Mouse (Mus musculus) layer of hippocampus, postnatal 10 days (tissue): ENCODE measurements around the gene Usp43. TPM values are rescaled to one million over a fixed set of nuclear protein-coding genes. Genes with fewer than 3 reads are reported as not detected.

ENCODE experiments used
- DNase-seq, 2 experiments: peaks; one replicate each; pipeline ENCODE4 v3.0.0; 2021; ENCODE audit warnings: low spot score in 2 of 2
- long read RNA-seq: library from polyadenylated mRNA; stranded (forward); transcript quantifications from one replicate; pipeline ENCODE4 v2.0.0, GENCODE M21; 2023
- total RNA-seq, 2 experiments: library from RNA; stranded (reverse); gene quantifications; 2 replicates each; pipeline ENCODE4 v1.2.3; 2021

Gene Usp43
- 1 to 10 TPM; 9.9 to 10.0 TPM for total RNA-seq
- long read RNA-seq, full-length matches to known transcripts = 4 of 11 reads
- long read RNA-seq, partial matches to known transcripts = 0 of 11 reads
- long read RNA-seq, other reads (novel, unspliced or antisense) = 7 of 11 reads

DNA sequence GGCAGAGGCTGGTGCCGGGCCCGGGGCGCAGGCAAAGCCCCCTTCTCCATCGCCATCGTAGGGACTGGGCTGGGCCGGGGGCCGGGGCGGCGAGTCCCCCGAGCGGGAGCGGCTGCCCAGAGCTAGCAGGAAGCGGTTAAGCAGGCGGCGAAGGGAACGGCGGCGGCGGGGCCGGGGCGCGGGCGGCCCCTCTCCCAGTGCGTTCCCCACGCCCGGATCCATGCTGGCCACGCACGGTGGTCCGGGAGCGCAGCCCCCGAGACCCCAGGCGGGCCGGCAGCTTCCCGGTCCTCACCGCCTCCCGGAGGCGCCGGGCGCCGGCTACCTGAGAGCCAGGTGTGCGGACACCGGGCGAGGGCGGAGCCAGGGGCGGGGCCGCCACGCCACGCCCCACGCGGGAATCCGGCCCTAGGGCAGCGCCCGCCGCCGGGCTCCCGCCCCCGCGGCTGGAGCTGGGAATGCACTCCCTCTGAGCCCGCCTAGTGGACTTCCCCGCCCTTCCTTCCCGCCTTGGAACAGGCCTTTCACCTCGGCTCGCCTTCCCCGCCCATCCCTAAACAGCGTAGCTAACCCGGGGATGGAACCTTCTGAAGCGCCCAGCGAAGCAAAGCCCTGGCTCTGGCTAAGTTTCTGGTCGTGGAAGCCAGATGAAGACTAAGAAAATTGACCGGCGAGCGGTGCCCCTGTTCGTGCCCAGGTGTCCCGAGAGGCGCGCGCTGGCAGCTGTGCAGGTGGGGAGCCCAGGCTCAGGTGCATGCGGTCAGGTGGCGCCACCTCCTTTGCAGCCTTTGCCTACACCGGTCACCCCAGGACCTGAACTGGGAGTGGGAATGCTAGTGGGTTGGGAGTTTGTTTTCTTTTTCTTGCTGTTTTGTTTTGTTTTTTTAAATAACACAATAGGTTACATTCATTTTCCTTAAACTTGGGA is at the start of gene Usp43:
Usp43 (minus strand) TSS at position 327 of the 928 bp plus-strand sequence.
- peak; percentile 28 to 42 for DNase-seq

DNA sequence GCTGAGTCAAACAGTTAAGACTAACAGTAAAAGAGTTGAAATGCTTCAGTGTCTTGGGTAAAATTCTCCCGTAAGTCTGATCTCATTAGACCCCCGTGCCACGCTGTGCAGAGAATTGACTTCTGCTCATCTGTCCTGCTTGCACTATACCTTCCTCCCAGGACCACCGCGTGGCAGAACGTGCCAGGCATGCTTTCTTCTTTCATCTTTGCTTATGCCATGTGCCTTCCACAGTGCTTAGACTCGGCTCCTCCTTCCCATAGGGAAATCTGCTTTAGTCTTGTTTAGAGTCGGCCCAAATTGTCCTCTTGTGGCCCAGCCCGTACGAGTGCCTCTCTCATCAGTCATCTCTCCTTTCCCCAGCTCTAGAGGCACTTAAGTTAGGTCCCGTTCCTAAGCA is 45.9 kb upstream of the Usp43 start:
- DNase-seq = no peak

DNA sequence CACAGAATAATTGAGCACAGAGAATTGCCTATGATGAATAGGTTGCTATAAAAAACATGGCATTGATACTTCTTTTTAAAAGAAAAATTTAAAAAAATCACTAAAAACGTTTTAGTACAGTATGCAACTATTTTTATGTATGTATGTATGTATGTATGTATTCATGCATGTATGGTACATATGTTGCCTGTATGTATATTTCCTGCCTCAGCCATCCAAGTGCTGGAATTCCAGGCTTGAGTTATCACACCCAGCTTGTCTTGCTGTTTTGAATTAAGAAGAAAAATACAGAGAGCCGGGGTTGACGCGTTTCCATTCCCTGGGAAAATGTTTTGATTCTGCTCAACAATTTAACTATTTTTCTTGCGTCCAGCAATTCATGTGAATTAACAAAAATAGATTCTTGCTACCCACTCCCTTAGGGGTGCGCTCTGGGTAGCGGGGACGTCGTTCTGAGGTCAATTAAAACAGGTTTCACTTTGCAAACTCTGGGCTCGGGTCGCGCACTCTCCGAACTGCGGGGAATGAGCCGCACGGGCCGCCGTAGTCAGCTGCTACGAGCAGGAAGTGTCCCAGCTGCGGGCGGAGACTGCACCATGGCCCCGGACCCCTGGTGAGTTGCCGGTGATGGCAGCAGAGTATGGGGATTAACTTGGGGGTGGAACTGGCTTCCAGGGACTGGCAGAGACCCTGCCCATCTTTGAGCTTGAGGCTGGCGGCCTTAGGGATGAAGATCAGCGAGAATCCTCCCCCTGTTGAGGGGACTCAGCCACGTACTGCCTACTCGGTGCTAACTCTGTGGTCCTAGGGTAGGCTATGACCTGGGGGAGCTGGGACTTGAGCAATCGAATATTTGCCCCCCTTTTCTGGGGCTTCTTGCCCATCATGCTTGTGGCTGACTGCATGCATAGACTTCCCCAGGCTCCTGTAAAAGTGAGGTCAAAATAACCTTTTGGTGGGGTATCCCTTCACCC is 44.2 kb upstream of the Usp43 start, which contains the start of gene Stx8:
Stx8 (plus strand) TSS at position 289 of the 974 bp plus-strand sequence.
- DNase-seq = peak; percentile 96 to 97

DNA sequence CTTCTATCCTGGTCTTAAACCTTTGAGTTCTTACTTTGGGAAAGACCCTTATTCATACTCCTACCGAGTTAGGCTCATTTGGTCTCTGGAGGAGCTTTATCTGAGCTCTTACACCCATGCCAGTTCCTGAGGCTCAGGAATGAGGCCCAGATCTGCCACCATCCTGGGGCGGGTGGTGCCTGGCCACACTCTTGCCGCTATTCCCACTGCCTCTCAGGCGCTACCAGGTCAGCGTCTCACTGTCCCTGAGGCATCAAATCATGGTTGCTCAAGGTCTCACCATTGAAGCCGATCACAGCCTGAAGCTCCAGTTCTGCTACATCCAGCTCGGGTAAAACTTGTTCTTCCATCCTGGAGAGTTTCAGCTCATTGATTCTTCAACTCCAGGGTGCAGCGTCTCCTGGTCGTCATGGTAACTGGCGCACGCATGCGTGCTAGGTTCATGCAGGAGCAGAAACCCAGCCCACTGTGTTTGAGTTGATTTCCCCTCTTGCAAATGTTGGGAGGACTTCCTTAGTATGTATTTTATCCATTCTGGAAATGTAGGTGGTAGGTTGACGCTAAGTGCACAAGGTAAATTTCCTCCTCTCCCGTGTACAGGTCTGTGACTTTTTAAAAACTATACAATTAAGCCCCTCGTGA is 43.4 kb upstream of the Usp43 start, which contains the start of gene Cfap52:
Cfap52 (minus strand) TSS at position 410 of the 642 bp plus-strand sequence.
- DNase-seq = peak; percentile 86 to 90

DNA sequence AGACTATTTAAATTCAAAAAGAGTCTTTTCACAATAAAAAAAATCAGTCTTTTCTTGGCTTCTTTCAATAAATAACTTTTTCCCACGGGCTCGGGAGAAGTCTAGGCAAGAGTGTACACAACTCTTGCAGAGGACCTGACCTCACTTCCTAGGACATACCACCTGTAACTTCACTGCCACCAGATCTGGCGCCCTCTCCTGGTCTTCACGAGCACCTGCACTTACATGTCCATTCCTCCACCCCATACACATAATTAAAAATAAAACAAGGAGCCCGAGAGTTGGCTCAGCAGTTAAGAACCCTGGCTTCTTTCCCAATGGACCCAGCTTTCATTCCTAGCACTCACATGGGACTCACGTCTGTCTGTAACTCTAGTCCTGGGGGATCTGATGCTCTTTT is 42.2 kb upstream of the Usp43 start:
- DNase-seq = no peak

DNA sequence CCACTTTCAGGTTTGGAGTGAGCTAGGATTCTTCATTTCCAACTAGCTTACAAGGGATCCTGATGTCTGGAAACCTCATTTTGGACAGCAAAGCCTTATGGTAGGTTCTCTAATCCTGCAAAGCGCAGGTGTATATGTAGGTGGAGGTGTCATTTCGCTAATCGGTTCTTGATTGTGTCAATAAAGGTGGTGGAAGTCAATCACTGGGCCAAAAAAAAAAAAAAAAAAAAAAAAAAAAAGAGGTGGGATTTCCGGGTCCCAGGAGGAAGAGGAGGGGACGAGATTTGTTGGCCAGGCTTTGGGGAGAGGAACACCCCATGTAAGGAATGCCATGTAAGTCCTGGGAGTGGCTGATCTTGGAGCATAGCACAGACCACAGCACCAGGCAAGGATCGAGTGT is 32.5 kb upstream of the Usp43 start:
- no peak for DNase-seq

DNA sequence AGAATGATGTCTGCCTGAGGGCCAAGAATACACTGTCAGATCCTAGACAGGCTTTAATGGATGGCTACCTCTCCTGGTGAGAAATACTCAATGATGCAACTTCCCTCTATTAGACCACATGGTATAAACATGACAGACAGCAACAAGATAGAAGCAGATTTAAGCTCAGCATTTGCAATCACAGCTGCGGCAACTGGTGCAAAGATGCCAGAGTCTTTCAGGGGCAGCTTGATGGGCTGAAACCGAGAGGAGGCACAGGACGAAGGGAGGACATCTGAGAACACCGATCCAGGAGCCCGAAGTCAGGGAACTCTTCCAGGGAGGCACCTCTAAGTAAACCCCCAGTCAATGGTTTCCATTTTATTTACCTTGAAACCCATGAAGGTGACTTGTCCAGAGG is 31.7 kb upstream of the Usp43 start:
- DNase-seq = no peak

DNA sequence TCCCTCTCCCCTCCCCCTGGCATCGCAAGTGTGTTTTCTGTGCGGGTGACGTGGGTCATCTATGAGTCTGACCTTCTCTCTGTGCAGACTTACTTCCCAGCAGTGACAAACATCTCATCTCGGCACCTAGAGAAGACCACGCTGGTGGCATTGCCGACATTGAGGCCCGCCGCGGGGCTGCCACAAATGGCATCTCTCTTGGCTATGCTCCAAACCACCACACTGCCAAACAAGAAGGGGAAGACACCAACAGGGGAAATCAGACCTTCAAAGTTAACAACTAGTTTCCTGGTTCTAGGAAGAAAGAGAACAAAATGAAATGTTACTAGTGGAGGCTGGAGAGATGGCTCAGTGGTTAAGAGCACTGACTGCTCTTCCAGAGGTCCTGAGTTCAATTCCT is 27.5 kb upstream of the Usp43 start:
- DNase-seq = peak in 1 of 2 experiments; percentile 17

DNA sequence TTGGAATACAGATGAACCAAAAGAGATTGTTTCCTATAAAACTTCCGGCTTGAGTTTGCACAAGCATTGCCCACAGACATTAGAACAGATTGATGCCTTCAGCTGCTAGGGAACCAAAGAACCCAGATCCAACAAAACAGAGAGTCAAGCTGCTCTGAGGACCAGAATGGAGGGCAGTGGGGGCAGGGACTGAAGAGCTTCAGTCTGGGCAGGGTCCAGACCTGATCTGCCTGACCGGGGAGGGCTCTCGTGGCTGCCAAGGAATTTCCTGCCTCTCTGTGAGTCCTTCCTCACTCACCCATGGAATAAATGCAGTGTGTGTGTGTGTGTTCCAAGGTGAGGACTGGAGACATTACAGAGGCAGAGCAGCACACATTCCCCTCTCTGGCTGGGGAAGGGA is 26.3 kb upstream of the Usp43 start:
- peak; percentile 38 to 45 for DNase-seq

DNA sequence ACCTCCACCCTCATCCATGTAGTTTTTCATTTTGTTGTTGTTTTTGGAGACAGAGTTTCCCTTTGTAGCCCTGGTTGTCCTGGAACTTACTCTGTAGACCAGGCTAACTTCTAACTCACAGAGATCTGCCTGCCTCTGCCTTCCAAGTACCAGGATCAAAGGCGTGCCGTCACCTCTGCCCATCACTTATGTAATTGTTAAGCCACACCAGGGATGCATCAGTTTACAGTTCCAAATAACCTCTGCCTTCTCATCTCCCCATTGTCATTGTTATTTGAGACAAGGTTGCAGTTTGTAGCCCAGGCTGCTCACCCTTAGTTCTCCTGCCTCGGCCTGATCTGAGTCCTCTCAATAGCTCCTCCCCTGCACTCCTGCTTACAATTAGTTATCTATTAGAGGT is 10.2 kb upstream of the Usp43 start:
- no peak for DNase-seq

DNA sequence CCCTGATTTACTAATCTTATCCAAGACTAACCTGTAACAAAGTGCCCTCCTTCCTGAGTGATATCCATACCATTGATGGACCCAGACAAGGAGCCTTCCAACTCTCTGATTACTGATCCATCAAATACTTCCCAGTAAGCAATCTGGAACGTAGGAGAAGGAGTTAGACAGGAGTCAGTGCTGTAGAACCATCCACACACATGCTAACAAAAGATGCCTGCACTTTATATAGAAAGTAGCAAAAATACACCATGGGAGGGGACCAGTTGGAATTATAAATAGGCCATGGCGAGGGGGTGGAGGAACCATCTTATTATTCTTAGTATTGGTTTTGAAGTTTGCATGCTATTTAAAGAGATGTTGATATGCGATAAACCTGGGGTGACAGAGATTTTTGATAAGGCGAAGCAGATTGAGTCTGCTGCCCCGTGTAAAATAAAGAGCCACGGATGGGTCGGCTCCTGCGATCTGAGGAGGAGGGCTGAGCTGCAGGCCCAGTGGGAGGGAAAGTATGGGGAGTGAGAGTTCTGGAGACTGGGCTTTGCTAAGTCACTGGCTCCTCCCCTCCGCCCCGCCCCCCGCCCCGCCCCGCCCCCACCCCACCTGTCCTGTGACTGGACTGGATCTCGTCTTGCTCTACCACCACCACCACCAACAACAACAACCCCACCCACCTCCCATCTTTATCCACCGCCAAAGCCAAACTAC is 4.5 kb upstream of the Usp43 start:
- DNase-seq = no peak

DNA sequence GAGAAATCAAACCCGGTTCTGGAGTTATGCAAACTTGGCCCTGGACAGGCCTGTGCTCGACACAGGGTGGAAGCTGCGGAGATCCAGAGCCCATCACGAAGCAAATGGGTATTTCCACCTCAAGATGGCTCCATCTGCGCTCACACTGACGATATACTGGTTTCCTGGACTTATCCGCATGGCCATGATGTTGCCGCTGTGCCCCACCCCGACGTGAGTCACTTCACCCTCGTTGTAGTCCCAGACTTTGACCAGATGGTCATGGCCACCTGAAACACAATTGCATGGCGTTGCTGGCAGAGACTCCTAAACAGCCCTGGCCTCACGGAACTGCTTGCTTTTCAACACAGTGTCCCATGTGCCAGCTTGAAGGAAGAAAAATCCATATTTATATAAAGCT is 3.0 kb upstream of the Usp43 start:
- no peak for DNase-seq

DNA sequence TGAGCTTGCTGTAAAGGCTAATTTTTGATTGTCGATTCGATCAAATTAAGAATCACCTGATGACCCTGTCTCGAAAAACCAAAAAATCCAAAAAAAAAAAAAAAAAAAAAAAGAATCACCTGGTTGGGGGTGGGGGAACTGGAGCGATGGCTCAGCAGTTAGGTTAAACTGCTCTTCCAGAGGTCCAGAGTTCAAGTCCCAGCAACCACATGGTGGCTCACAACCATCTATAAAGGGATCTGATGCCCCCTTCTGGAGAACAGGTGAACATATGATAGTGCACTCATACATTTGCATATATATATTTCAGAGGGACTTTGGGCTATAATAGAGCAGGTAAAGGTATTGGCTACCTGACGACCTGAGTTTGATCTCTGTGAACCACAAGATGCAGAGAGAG is 1.8 kb upstream of the Usp43 start:
- DNase-seq = no peak

DNA sequence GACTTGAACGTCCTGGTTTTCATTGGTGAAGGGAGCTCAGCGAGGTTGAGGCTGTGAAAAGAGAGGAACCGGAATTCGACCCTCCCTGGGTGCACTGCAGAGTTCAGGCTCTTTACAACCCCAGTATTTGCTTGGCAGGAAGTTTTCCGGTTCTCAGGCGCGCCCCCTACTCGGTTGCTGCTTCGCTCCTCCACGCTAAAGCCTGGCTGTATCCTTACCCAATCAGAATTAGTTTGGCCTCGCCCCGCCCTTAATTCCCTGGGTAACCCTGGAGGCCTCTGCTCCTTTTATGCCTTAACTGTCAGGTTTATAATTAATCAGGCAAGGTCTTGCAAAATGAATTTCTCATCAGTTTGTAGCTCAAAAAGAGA is 787 bp upstream of the Usp43 start:
- DNase-seq = peak; percentile 45 to 68

DNA sequence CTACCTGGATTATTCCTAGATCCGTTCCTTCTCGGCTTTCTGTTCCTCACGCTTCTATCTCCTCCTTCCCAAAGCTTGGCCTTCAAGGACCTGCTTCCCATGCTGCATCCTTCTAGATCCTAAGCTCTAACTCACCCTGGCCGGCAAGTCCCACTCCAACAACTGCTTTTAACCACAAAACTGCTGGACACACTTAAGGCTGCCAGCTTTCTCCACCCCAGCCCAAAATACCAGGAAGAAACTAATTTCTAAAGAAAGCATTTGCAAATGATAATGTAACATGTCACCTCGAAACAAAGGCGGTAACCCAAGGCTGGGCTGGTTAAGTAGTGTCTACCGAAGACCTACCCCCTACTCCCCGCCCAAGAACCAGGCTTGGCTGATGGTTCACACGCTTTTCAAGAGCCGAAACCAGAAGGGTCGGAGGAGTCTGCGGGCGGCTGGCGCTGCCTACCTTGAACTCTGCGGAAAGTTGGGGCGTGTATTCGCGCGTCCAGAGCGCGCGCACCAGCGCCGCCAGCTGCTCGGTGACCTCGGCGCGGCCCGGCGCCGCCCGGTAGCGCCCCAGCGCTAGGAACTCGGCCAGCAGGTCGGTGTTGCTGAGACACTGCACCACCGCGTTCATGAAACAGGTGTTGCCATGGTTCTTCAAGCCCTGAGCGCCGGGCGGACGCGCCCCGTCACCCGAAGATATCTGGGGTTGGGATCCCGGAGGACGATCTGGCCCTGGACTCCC is 694 bp downstream of the Usp43 start:
- DNase-seq = peak in 1 of 2 experiments; percentile 44

DNA sequence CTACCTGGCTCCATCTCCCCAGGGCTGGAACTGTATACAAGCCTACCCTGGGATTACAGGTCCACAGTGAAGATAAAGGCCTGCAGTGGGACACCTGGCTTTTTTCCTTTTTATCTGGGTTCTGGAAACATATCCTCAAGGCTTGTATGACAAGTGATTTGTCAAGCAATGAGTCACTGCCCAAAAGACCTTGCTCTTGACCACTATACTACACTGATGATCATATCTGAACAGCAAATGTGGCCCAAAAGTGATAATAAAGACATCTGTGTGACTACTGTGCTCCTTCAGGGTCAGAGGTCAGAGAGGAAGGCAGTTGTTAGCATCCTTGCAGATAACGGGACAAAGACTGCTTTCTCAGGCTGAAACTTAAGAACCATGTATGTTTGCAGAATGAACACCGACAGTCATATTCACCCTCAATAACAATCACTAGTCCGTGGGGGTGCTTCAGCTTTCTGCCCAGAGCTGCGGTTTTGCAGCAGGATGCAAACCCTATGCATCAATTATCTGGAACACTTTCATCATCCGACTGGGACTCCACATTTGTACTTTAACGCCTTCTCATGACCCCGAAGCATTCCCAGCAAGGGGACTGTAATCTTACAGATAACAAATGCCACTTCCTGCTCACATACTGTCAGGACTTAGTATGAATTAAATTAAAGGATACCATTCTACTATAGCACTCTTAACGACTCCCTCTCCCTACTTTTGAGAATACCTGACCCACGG is 1.6 kb downstream of the Usp43 start:
- DNase-seq = no peak

DNA sequence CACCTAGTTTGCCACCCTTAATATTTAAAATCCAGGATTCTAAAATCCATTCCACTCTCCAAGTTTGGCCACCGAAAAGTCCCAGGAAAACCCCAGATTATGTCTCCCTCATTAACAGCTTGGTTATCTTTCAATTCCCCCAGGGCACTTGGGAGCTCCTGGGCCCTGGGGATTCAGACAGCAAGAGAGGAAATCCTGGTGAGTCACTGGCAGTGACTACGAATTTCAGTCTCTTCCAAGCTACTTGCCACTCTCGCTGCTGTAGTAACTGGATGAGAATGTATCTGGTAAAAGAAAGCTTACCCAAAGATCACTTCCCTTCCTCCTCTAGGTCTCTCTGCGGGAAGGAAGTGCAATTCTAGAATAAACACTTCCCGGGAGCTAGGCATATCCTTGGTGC is 2.4 kb downstream of the Usp43 start:
- no peak for DNase-seq

DNA sequence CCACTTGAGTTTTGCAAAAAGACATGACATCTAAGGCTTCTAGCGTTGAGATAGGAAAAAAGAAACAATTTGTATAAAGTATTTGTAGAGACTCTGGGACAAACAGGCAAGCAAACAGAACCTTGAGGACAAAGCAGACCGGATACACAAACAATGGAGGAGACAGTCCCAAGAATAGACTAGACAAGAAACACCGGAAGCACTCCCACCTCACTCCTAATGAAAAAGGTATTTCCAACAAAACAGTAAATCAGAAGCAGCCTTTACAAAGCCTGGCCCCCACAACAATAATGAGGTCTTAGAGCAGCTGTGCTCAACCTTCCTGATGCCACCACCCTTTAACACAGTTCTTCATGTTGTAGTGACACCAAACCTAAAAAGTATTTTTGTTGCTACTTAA is 4.8 kb downstream of the Usp43 start:
- DNase-seq = no peak

DNA sequence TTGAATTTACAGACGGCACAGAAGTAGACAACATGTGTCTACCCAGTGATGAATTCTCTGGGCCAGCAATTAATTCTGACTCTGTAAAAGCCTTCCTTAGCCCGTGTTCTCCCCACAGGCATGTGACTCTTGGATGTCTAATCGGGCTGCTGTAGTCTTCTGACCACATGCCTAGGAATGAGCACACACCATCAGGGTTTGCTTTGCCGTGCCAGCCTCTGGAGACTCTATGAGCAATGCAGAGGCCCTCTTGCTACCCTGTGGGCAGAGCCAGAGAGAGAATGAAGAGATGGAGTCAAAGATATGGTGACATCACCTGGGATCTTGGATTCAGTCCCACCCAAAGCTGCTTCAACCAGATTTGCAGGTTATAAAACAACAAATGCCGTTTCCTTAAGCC is 10.9 kb downstream of the Usp43 start:
- no peak for DNase-seq
